Mouse (Mus musculus) c-Kit-positive CD71-positive TER-119-negative erythroid progenitor cells, embryonic 14.5 days (primary cell): ENCODE results near the gene Dido1.
"Not testable (repeated sequence)": the region's sequence is repeated elsewhere in the genome, so short reads cannot be mapped to it uniquely, and the experiment has no call there.

Experiments
- DNase-seq: peaks from one replicate; pipeline ENCODE4 v3.0.0-alpha.2; 2013; ENCODE audit warnings: low read depth

Gene Dido1

DNA sequence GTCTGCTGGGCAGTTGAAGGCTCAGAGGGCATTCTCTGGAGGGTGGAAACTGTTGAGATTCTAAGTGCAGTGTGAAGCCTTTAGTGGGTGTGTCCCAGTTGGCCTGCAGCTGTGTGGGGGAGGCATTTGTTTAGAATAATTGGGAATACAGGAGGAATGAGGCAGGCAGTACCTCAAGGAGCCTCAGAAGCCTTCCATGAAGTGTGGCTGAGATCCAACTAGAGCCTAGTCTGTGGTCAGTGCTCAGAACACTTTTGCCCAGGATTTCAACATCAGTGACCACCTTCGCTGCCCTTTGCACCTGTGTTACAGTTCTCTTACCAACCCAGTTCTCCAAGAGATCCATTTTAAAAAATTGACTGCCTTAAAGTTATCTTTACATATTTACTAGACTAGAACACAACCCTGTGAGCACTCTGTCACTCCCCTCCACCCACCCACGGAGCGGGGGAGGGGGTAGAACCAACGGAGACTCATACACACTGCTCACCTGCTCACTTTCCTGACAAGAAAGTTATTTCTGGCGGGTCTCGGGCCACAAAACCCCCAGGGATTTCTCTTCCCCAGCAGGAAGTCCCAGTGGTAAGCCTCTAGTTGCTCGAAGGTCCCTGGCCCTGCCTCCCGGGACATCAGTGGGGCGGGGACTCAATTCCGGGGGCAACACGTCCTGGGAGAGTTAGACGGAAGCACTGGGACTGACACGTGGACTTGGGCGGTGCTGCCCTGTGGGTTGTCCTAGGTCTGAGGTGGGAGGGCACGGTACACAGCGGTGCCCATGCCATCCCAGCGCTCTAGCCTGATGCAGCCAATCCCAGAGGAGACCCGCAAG lies 15.0 kb upstream of the Dido1 start, which contains the start of gene Slc17a9:
Slc17a9 (plus strand) TSS at position 679 of the 829 bp plus-strand sequence.
- no peak for DNase-seq

DNA sequence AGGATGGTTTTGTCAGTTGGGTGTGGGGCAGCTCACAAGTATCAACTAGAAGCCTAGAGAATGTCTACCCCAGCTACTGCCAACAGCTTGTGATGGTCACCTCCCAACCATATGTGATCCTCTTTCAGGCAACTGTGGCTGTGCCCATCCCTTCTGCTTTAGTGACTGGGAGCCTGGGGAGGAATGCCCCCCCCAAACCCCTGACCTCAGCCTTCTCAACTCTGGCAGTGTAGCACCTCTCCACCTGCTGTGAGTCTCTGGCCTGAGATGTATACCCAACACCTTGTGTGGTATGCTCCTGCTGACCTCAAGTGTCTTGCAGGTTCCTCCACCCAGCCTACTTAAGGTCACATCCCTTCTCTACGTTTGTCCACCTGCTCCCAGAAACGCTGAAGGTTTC lies 14.1 kb upstream of the Dido1 start:
- DNase-seq = no peak

- not testable (repeated sequence) for DNase-seq
Observed at GRCm38 (mm10) chr2:180722748-180723147, 12.9 kb upstream of the Dido1 start.

GRCm38 (mm10) chr2:180712037-180712689 lies 2.4 kb upstream of the Dido1 start:
- peak; percentile 80 for DNase-seq

- DNase-seq = no peak
Observed at GRCm38 (mm10) chr2:180711527-180711926, 1.7 kb upstream of the Dido1 start.

- DNase-seq = no peak
Observed at GRCm38 (mm10) chr2:180710276-180711155, 717 bp upstream of the Dido1 start.

GRCm38 (mm10) chr2:180709023-180709922 lies 526 bp downstream of the Dido1 start:
- no peak for DNase-seq

GRCm38 (mm10) chr2:180705975-180706374 lies 3.8 kb downstream of the Dido1 start:
- no peak for DNase-seq

GRCm38 (mm10) chr2:180705066-180705465 lies 4.7 kb downstream of the Dido1 start:
- DNase-seq = no peak

- DNase-seq = no peak
Observed at GRCm38 (mm10) chr2:180704591-180704990, 5.2 kb downstream of the Dido1 start.

DNA sequence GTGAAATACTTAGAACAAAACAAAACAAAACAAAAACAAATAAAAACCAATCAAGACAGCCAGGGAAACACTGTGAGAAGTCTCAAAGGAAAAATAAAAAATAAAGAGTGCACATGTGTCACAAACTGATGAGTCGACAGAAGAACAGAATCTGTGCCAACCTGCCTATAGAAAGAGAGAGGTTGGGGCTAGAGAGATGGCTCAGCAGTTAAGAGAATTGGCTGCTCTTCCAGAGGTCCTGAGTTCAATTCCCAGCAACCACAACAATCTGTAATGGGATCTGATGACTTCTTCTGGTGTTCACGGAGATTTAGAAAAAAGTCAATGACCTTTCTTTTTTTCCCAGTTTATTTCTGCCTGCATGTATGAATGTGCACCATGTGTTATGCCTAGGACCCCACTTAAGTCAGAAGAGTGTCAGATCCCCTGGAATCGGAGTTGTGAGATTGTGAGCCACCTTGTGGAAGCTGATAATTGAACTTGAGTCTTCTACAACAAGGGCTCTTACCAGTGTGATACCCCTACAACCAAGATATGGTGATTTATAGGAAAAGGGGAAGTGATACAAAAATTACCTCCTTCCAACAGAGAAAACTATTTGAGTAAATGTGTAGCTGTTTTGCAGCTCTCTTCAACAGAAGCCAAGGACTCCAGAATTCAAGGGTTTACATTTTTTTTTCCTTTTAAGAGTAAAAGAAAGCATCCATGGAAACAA lies 6.0 kb downstream of the Dido1 start:
- no peak for DNase-seq

GRCm38 (mm10) chr2:180703175-180703574 lies 6.6 kb downstream of the Dido1 start:
- DNase-seq = no peak

DNA sequence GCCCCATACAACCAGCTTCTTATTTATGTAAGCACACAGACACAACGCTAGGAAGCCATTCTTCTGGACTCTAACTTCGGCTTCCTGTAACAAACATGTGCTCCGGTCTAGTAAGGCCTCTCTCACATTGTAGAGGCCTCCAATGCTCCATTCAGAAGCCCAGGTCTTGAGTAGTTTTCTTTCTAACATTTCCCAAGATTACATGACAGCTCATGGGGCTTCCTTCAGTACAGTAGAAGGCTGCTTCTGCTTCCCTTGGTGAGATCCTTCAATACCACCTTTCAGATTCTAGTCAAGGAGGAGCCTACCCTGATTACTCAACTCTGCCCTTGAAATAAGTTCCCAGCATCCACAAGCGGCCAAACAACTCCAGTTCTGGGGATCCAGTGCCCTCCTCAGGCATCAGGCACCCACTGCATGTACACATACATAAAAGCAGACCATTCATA lies 7.1 kb downstream of the Dido1 start:
- no peak for DNase-seq

DNA sequence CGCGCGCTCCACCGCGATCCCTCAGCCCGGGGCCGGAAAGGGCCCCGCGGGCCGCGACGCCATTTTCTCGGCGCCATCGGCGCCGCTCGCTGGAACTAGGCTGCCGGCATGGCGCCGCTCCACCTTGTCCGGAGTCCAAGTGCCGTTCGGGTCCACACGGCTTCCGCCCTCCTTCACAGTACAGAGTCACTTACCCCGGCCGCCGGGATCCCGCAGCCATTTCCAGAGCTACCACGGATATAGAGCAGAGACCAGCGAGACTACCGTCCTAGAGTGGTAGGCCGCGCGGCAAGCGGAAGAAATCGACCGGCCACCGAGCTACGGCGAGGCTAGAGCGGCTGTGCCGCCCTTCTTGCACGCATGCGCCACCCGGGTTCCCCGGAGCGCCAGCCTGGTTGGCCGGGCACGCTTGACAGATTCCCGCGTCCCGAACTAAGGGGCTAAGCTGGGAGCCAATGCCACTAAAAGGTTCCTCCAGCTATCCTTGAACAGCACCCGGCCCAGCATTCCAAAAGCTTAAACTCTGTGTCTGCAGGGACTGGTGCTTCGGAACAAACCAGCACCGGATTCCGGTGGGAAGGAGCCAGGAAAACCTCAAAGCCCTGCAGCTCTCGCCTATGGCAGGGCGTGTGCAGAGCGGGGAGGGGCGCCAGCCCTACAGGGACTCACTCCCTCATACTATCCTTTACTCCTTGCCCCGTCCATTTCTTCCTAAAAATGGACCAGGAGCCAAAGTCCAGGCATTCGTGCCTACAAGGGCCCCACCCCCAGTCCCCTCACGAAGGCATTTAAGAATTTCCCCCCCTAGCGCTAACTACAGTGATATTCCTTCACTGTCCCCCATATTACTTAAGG lies 7.8 kb downstream of the Dido1 start:
- DNase-seq = peak; percentile 73

- DNase-seq = no peak
Observed at GRCm38 (mm10) chr2:180701053-180701766, 8.6 kb downstream of the Dido1 start.

GRCm38 (mm10) chr2:180700457-180700856 lies 9.3 kb downstream of the Dido1 start:
- no peak for DNase-seq

GRCm38 (mm10) chr2:180695176-180695575 lies 14.6 kb downstream of the Dido1 start:
- DNase-seq = no peak

- DNase-seq = no peak
Observed at GRCm38 (mm10) chr2:180692630-180693029, 17.2 kb downstream of the Dido1 start.

DNA sequence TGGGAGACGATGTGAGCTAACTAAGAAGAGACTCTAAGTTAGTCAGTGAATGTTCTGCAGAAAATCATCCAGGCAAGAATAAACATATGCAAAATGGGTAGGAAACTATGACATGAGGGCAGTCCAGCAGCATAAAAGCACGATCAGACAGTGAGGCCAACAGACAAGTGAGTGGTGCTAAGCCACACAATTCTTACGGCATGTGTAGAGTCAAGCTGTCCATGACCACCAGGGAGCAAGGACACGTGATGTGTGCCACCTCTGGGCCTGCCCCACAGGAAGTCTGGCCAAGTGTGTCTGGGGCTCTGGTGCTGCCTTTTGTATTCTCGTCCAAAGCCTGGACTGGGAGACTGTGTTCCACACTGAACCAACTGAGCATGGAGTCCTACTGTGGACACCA lies 20.0 kb downstream of the Dido1 start:
- no peak for DNase-seq
